Mouse (Mus musculus) neural tube, embryonic 14.5 days (tissue): Measurements from ENCODE around the gene Pdf. TPM values are rescaled to one million over a fixed set of nuclear protein-coding genes. Genes with fewer than 3 reads are reported as not detected.
A peak's percentile ranks its signal among the peaks of the same experiment; 100 is the strongest.
"Not testable (repeated sequence)": the region's sequence is repeated elsewhere in the genome, so short reads cannot be mapped to it uniquely, and the experiment has no call there.

Source experiments
- ATAC-seq: fragments of 200-750 bp; cut with Nextera tagmentation; 2 replicates; pipeline ENCODE4 v1.8.0; 2017; ENCODE audit warnings: low read depth, mild to moderate bottlenecking, moderate TSS enrichment, moderate library complexity
- H3K27ac ChIP-seq: fragments of 300-500 bp; sonication (generic); 2 replicates; pipeline ENCODE4 v1.5.1; 2014; ENCODE audit warnings: low read depth, mild to moderate bottlenecking, control low read depth, low read length, moderate library complexity, mixed read lengths
- H3K27me3 ChIP-seq: fragments of 300-500 bp; sonication (generic); 2 replicates; pipeline ENCODE4 v1.6.1; 2014; ENCODE audit warnings: low read length; ENCODE audit not compliant: control insufficient read depth, insufficient read depth
- H3K36me3 ChIP-seq: fragments of 300-500 bp; sonication (generic); 2 replicates; pipeline ENCODE4 v1.6.1; 2014; ENCODE audit warnings: low read length, mixed read lengths; ENCODE audit not compliant: control insufficient read depth, insufficient read depth
- H3K4me1 ChIP-seq: fragments of 300-500 bp; sonication (generic); 2 replicates; pipeline ENCODE4 v1.6.1; 2014; ENCODE audit warnings: low read length; ENCODE audit not compliant: control insufficient read depth, insufficient read depth
- H3K4me2 ChIP-seq: fragments of 300-500 bp; sonication (generic); 2 replicates; pipeline ENCODE4 v1.6.1; 2014; ENCODE audit warnings: mild to moderate bottlenecking, low read depth, low read length, control low read depth
- H3K4me3 ChIP-seq: fragments of 300-500 bp; sonication (generic); 2 replicates; pipeline ENCODE4 v1.5.1; 2014; ENCODE audit warnings: low read depth, low read length, control low read depth, mixed read lengths
- H3K9ac ChIP-seq: fragments of 300-500 bp; sonication (generic); replicated peaks from 2 replicates; pipeline ENCODE4 v1.6.1; 2014; ENCODE audit warnings: low read depth, mild to moderate bottlenecking, control low read depth, low read length, mixed read lengths
- H3K9me3 ChIP-seq: fragments of 300-500 bp; sonication (generic); 2 replicates; pipeline ENCODE4 v1.6.1; 2016; ENCODE audit warnings: low read length; ENCODE audit not compliant: control insufficient read depth
- WGBS: fragments of 180-500 bp; shearing (Covaris S2); extraction: QIAGEN DNeasy Blood & Tissue Kit; methylation state at CpG from one replicate; pipeline ENCODE4 v1.1.7; 2014; 5-methylcytosine and 5-hydroxymethylcytosine counted together
- polyA plus RNA-seq: library from polyadenylated mRNA; unstranded; fragments of >200 nt; fragmentation: Nextera tagmentation; extraction: Ambion mirVana; gene quantifications from 2 replicates; pipeline ENCODE4 v1.2.1, GENCODE M21; 2014

The Pdf gene
- polyA plus RNA-seq, 1 experiment from 2014 or later = 36.5 TPM

GRCm38 (mm10) chr8:107046976-107047375 is 1.4 kb downstream of the Pdf start:
- WGBS = 92% methylated on average over 5 of the region's 5 CpGs
- Histone ChIP-seq H3K9me3 (no peaks in the 10 kb centered on the region), H3K27ac (no peak overlapping the region), H3K4me2 (no peak overlapping the region), H3K9ac (no peak overlapping the region), H3K36me3 (peaks cover 68% of the 10 kb centered on the region), H3K27me3 (no peaks in the 10 kb centered on the region; the same call in 1 of the 2 replicates), H3K4me3 (no peak overlapping the region), H3K4me1 (0 out of 2 replicates have a peak, but pooled peaks cover 2% of the 10 kb centered on the region)
- no peak for ATAC-seq

- Histone ChIP-seq H3K9me3 (no peaks in the 10 kb centered on the region), H3K27me3 (no peaks in the 10 kb centered on the region; the same call in 1 of the 2 replicates), H3K36me3 (peaks cover 69% of the 10 kb centered on the region), H3K4me1 (0 out of 2 replicates have a peak, but pooled peaks cover 2% of the 10 kb centered on the region), H3K4me3 (no peak overlapping the region), H3K9ac (no peak overlapping the region), H3K4me2 (no peak overlapping the region), H3K27ac (no peak overlapping the region)
- 96% methylated on average over 6 of the region's 6 CpGs for WGBS
- no peak for ATAC-seq
Observed at GRCm38 (mm10) chr8:107045478-107045877, 2.9 kb downstream of the Pdf start.

- Histone ChIP-seq H3K36me3 (peaks cover 70% of the 10 kb centered on the region), H3K9ac (no peak overlapping the region), H3K4me1 (no peaks in the 10 kb centered on the region), H3K27me3 (no peaks in the 10 kb centered on the region), H3K4me3 (no peak overlapping the region), H3K9me3 (no peaks in the 10 kb centered on the region), H3K4me2 (no peak overlapping the region), H3K27ac (no peak overlapping the region)
- no peak for ATAC-seq
- 85% methylated on average over 7 of the region's 7 CpGs for WGBS
Observed at GRCm38 (mm10) chr8:107040632-107041031, 7.8 kb downstream of the Pdf start.

- H3K9me3 ChIP-seq = no peaks in the 10 kb centered on the region
- H3K4me1 ChIP-seq = peaks cover 15% of the 10 kb centered on the region; the same call in 1 of the 2 replicates
- no peak overlapping the region for H3K27ac ChIP-seq
- H3K27me3 ChIP-seq = no peaks in the 10 kb centered on the region
- no peak for ATAC-seq
- WGBS = 89% methylated on average over 8 of the region's 8 CpGs
- peaks cover 32% of the 10 kb centered on the region for H3K36me3 ChIP-seq
- no peak overlapping the region for H3K4me3 ChIP-seq
- no peak overlapping the region for H3K4me2 ChIP-seq
- no peak overlapping the region for H3K9ac ChIP-seq
Observed at GRCm38 (mm10) chr8:107036626-107037025, 11.8 kb downstream of the Pdf start.

- H3K9me3 ChIP-seq = no peaks in the 10 kb centered on the region
- WGBS = 95% methylated on average over 3 of the region's 3 CpGs
- no peak overlapping the region for H3K4me2 ChIP-seq
- no peaks in the 10 kb centered on the region for H3K27me3 ChIP-seq
- no peak overlapping the region for H3K4me3 ChIP-seq
- H3K4me1 ChIP-seq = peaks cover 15% of the 10 kb centered on the region; the same call in 1 of the 2 replicates
- ATAC-seq = no peak
- peaks cover 22% of the 10 kb centered on the region for H3K36me3 ChIP-seq
- H3K27ac ChIP-seq = no peak overlapping the region
- no peak overlapping the region for H3K9ac ChIP-seq
Observed at GRCm38 (mm10) chr8:107035641-107036040, 12.8 kb downstream of the Pdf start.

GRCm38 (mm10) chr8:107033609-107034008 is 14.8 kb downstream of the Pdf start:
- not testable (repeated sequence) for H3K27me3 ChIP-seq

GRCm38 (mm10) chr8:107031577-107032090 is 16.8 kb downstream of the Pdf start:
- H3K9ac ChIP-seq = peak overlapping the region; percentile 97
- WGBS = under 1% methylated on average over 32 of the region's 40 CpGs

More at GRCm38 (mm10) chr8:107033609-107034008, 14.8 kb downstream of the Pdf start:
- not testable (repeated sequence) for H3K9me3 ChIP-seq, H3K27ac ChIP-seq, H3K4me2 ChIP-seq, H3K9ac ChIP-seq, H3K4me3 ChIP-seq, ATAC-seq
- Histone ChIP-seq H3K36me3 (peaks cover 11% of the 10 kb centered on the region), H3K4me1 (peaks cover 15% of the 10 kb centered on the region; the same call in 1 of the 2 replicates)
- WGBS = 97% methylated on average over 2 of the region's 2 CpGs

GRCm38 (mm10) chr8:107030650-107031576 is 17.5 kb downstream of the Pdf start, which contains the start of gene Vps4a:
TSS of gene Vps4a (plus strand) at chr8:107031222.
- Histone ChIP-seq H3K36me3 (no peaks in the 10 kb centered on the region), H3K4me2 (peak within 1 kb of the TSS; percentile 87), H3K27me3 (no peaks in the 10 kb centered on the region), H3K4me3 (peak within 1 kb of the TSS; percentile 92), H3K4me1 (peaks cover 15% of the 10 kb centered on the region; the same call in 1 of the 2 replicates), H3K27ac (peak within 1 kb of the TSS; percentile 74), H3K9ac (peak within 1 kb of the TSS; percentile 97), H3K9me3 (no peaks in the 10 kb centered on the region)
- ATAC-seq = peak; percentile 95
- 4% methylated on average over 65 of the region's 66 CpGs for WGBS

More at GRCm38 (mm10) chr8:107031577-107032090, 16.8 kb downstream of the Pdf start:
- Histone ChIP-seq H3K4me3 (peak overlapping the region; percentile 92), H3K36me3 (peaks cover 3% of the 10 kb centered on the region; the same call in 1 of the 2 replicates), H3K27me3 (no peaks in the 10 kb centered on the region), H3K4me1 (peaks cover 15% of the 10 kb centered on the region; the same call in 1 of the 2 replicates), H3K9me3 (no peaks in the 10 kb centered on the region), H3K27ac (peak overlapping the region; percentile 74), H3K4me2 (peak overlapping the region; percentile 87)
- no peak; the same call in none of the 2 replicates for ATAC-seq
